19 mouse cellular contexts compared by ENCODE assay signal in genomic region chr13:92702035-92702434, GRCm38 (mm10).
"Had no signal": no experiment of that assay in that cellular context is flagged by ENCODE, and none has a peak within 500 bp of the region (broad histone marks: within the 10 kb centered on the region; RNA-seq: fewer than 3 reads in every experiment).

No protein-coding gene starts in this region.

- H3K27ac ChIP-seq: limb, embryonic 12.5 days; limb, embryonic 15.5 days; liver, embryonic 14.5 days; macrophage had no signal

- H3K27me3 ChIP-seq: limb, embryonic 12.5 days; limb, embryonic 15.5 days had no signal

- H3K9ac ChIP-seq: limb, embryonic 12.5 days; limb, embryonic 15.5 days; liver, embryonic 14.5 days had no signal

- H3K4me3 ChIP-seq: limb, embryonic 12.5 days; limb, embryonic 15.5 days; myocyte had no signal

- H3K4me2 ChIP-seq: limb, embryonic 12.5 days; limb, embryonic 15.5 days had no signal

- ATAC-seq: intestine, embryonic 16.5 days had no signal

- H3K9me3 ChIP-seq: limb, embryonic 12.5 days; limb, embryonic 15.5 days had no signal

- DNase-seq: kidney, adult 18-20 months; kidney, adult 9 months; kidney, postnatal 14 days; kidney, postnatal 4 days; left cerebral cortex, postnatal 4 days; lung, adult 18-20 months; lung, postnatal 14 days; midbrain, embryonic 14.5 days; right cerebral cortex, adult 18-20 months; right cerebral cortex, postnatal 14 days; right cerebral cortex, postnatal 4 days; thymus, adult 2 months; thymus, postnatal 14 days had no signal
